Mouse (Mus musculus) MEL (cell line): ENCODE results near the gene Arid1b.

Source experiments
- CTCF ChIP-seq, 3 experiments: IDR thresholded peaks in 2 of 3; conservative IDR thresholded peaks in 1 of 3; 2 replicates each; pipeline ENCODE4 v1.5.1; 2011 to 2012; ENCODE audit warnings: low read length in 3 of 3, low read depth in 2 of 3, mild to moderate bottlenecking in 2 of 3, improper control_type of control experiment in 1 of 3, inconsistent platforms in 1 of 3, mixed read lengths in 1 of 3, moderate library complexity in 1 of 3; ENCODE audit not compliant: control insufficient read depth in 1 of 3, insufficient read depth in 1 of 3, poor library complexity in 1 of 3, severe bottlenecking in 1 of 3
- EP300 ChIP-seq, 2 experiments: IDR thresholded peaks; 2 replicates each; pipeline ENCODE4 v1.6.1; 2011; ENCODE audit warnings: improper control_type of control experiment in 2 of 2, low read length in 2 of 2, low read depth in 1 of 2, mild to moderate bottlenecking in 1 of 2
- GABPA ChIP-seq: IDR thresholded peaks from 2 replicates; pipeline ENCODE4 v1.6.1; 2012; ENCODE audit warnings: low read depth, mild to moderate bottlenecking, inconsistent platforms, low read length, improper control_type of control experiment, moderate library complexity
- GATA1 ChIP-seq: IDR thresholded peaks from 2 replicates; pipeline ENCODE4 v1.6.1; 2011; ENCODE audit warnings: low read depth, low read length, improper control_type of control experiment
- KAT2A ChIP-seq: conservative IDR thresholded peaks from 2 replicates; pipeline ENCODE4 v1.6.1; 2012; ENCODE audit warnings: low read depth, low read length, improper control_type of control experiment, inconsistent platforms
- POLR2A ChIP-seq, 2 experiments: IDR thresholded peaks; 2 replicates each; pipeline ENCODE4 v1.6.1; 2011 to 2012; ENCODE audit warnings: low read length in 2 of 2, mild to moderate bottlenecking in 2 of 2, control low read depth in 1 of 2, improper control_type of control experiment in 1 of 2, low read depth in 1 of 2, moderate library complexity in 1 of 2; ENCODE audit not compliant: control insufficient read depth in 1 of 2, insufficient read depth in 1 of 2, poor library complexity in 1 of 2
- POLR2AphosphoS5 ChIP-seq: IDR thresholded peaks from 2 replicates; pipeline ENCODE4 v1.6.1; 2012; ENCODE audit warnings: low read depth, borderline replicate concordance, mild to moderate bottlenecking, inconsistent platforms, low read length, moderate library complexity, mixed read lengths
- SMC3 ChIP-seq: IDR thresholded peaks from 2 replicates; pipeline ENCODE4 v1.6.1; 2011; ENCODE audit warnings: low read depth, low read length, improper control_type of control experiment
- TAL1 ChIP-seq: IDR thresholded peaks from 2 replicates; pipeline ENCODE4 v1.6.1; 2012; ENCODE audit warnings: mild to moderate bottlenecking, inconsistent platforms, low read length, moderate library complexity, mixed read lengths
- TBP ChIP-seq: IDR thresholded peaks from 2 replicates; pipeline ENCODE4 v1.8.0; 2011; ENCODE audit warnings: low read depth, low read length, improper control_type of control experiment
- USF1 ChIP-seq: IDR thresholded peaks from 2 replicates; pipeline ENCODE4 v1.6.1; 2014; ENCODE audit warnings: low read depth, mild to moderate bottlenecking, inconsistent platforms, low read length, improper control_type of control experiment, moderate library complexity
- USF2 ChIP-seq, 2 experiments: IDR thresholded peaks; 2 replicates each; pipeline ENCODE4 v1.6.1; 2011 to 2012; ENCODE audit warnings: improper control_type of control experiment in 2 of 2, low read length in 2 of 2, borderline replicate concordance in 1 of 2, inconsistent platforms in 1 of 2, low read depth in 1 of 2, mild to moderate bottlenecking in 1 of 2; ENCODE audit not compliant: insufficient read depth in 1 of 2
- ZC3H11A ChIP-seq: IDR thresholded peaks from 2 replicates; pipeline ENCODE4 v1.6.1; 2012; ENCODE audit warnings: low read depth, mild to moderate bottlenecking, inconsistent platforms, low read length, improper control_type of control experiment

DNA sequence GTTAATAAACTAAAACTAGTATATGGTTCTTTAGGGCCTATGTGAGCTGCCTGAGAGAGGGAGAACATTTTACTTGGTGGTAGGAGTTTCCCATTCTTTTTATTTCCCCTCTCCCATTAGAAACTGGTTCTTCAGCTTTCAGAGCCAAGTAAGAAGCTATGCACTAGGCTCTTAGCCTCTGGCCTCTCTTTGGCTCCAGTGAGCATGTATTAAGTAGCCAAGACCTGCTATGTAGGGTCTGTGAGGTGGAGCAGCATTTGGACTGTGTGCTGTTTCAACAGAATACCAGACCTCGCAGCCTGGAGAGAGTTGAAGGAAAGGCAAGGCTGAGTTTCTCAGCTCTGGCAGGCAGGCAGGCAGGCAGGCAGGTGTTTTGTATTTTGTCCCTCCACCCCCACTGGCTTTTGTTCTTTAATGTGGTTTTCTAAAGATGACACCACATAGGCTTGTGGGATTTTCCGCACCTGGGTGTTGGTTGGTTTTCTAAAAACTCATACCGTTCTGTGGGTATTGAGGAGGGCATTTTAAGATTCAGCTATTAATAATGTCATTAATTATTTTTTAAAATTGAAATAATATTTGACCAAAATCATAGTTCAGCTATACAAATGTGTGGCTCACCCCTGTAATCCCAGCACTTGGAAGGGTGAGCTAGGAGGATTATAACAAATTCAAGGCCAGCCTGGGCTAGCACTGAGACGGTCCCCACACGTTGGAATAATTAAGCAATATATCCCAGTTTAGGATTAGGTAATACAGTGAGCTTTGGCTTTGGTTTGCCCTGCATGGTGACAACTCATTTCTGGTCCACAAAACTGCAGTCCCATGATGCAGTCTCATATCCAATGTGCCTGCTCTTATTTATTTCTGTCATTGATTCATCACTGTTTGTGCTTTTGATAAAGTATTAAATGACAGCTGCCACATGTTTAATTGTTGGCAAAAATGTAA, 132.0 kb downstream of the Arid1b start:
- TF ChIP-seq CTCF (IDR thresholded peaks at IDR 0.05 in 2 of 3, conservative IDR thresholded peaks at IDR 0.05 in 1 of 3; ENCODE audit: control insufficient read depth in 1 of 3, insufficient read depth in 1 of 3, low read depth in 2 of 3, low read length in 3 of 3, poor library complexity in 1 of 3, severe bottlenecking in 1 of 3), result no peak
- TF ChIP-seq SMC3, result no peak
- no peak for TF ChIP-seq POLR2AphosphoS5
- no peak for TF ChIP-seq POLR2A (IDR thresholded peaks at IDR 0.05; ENCODE audit: control insufficient read depth in 1 of 2, insufficient read depth in 1 of 2, low read depth in 1 of 2, low read length in 2 of 2, poor library complexity in 1 of 2)
- no peak for TF ChIP-seq USF1
- no peak for TF ChIP-seq GABPA
- no peak for TF ChIP-seq ZC3H11A
- no peak for TF ChIP-seq GATA1
- no peak for TF ChIP-seq TAL1
- no peak for TF ChIP-seq USF2 (IDR thresholded peaks at IDR 0.05; ENCODE audit: borderline replicate concordance in 1 of 2, insufficient read depth in 1 of 2, low read depth in 1 of 2, low read length in 2 of 2)
- no peak for TF ChIP-seq EP300 (IDR thresholded peaks at IDR 0.05; ENCODE audit: low read depth in 1 of 2, low read length in 2 of 2)
- TF ChIP-seq TBP, result no peak
- no peak for TF ChIP-seq KAT2A
